Mouse (Mus musculus) embryonic facial prominence, embryonic 10.5 days (tissue): ENCODE results near the gene Get4. TPM values are rescaled to one million over a fixed set of nuclear protein-coding genes. Genes with fewer than 3 reads are reported as not detected.

Experiments
- DNase-seq: peaks from one replicate; pipeline ENCODE4 v3.0.0-alpha.2; 2017; ENCODE audit warnings: low spot score
- H3K27ac ChIP-seq: fragments of 300-500 bp; sonication (generic); replicated peaks from 2 replicates; pipeline ENCODE4 v1.5.1; 2016; ENCODE audit warnings: mild to moderate bottlenecking
- H3K27me3 ChIP-seq: fragments of 300-500 bp; sonication (generic); replicated peaks from 2 replicates; pipeline ENCODE4 v1.6.1; 2016; ENCODE audit warnings: low read depth, mild to moderate bottlenecking; ENCODE audit not compliant: poor library complexity, severe bottlenecking
- H3K36me3 ChIP-seq: fragments of 300-500 bp; sonication (generic); replicated peaks from 2 replicates; pipeline ENCODE4 v1.6.1; 2016; ENCODE audit warnings: mild to moderate bottlenecking, moderate library complexity
- H3K4me1 ChIP-seq: fragments of 300-500 bp; sonication (generic); 2 replicates; pipeline ENCODE4 v1.6.1; 2016
- H3K4me3 ChIP-seq: fragments of 300-500 bp; sonication (generic); 2 replicates; pipeline ENCODE4 v1.5.1; 2016; ENCODE audit warnings: mild to moderate bottlenecking, moderate library complexity
- H3K9me3 ChIP-seq: fragments of 300-500 bp; sonication (generic); 2 replicates; pipeline ENCODE4 v1.6.1; 2016; ENCODE audit warnings: mild to moderate bottlenecking
- WGBS: fragments of 180-500 bp; shearing (Covaris S2); methylation state at CpG from one replicate; pipeline ENCODE4 v1.1.7; 2016; 5-methylcytosine and 5-hydroxymethylcytosine counted together
- polyA plus RNA-seq: library from polyadenylated mRNA; unstranded; fragments of >200 nt; fragmentation: Nextera tagmentation; extraction: Ambion mirVana; gene quantifications from 2 replicates; pipeline ENCODE4 v1.2.1, GENCODE M21; 2016

Gene Get4
- polyA plus RNA-seq, 1 experiment from 2014 or later, result 188 TPM

- no peaks in the 10 kb centered on the region for H3K9me3 ChIP-seq
- H3K27ac ChIP-seq, result no peak overlapping the region
- peaks cover 78% of the 10 kb centered on the region for H3K36me3 ChIP-seq
- peaks cover 17% of the 10 kb centered on the region for H3K4me1 ChIP-seq
- H3K4me3 ChIP-seq, result no peak overlapping the region
- H3K27me3 ChIP-seq, result no peaks in the 10 kb centered on the region
- no peak for DNase-seq
- 92% methylated on average over 4 of the region's 4 CpGs for WGBS
Measured at GRCm38 (mm10) chr5:139267661-139268060, 15.5 kb downstream of the Get4 start.

GRCm38 (mm10) chr5:139270806-139271521, 18.8 kb downstream of the Get4 start:
- WGBS, result 74% methylated on average over 16 of the region's 16 CpGs
- peaks cover 45% of the 10 kb centered on the region for H3K36me3 ChIP-seq
- no peak for DNase-seq
- H3K9me3 ChIP-seq, result no peaks in the 10 kb centered on the region
- H3K4me3 ChIP-seq, result no peak overlapping the region
- H3K4me1 ChIP-seq, result peaks cover 28% of the 10 kb centered on the region
- no peaks in the 10 kb centered on the region for H3K27me3 ChIP-seq
- H3K27ac ChIP-seq, result no peak overlapping the region

GRCm38 (mm10) chr5:139271994-139272554, 19.9 kb downstream of the Get4 start:
- DNase-seq, result no peak
- H3K9me3 ChIP-seq, result no peaks in the 10 kb centered on the region
- H3K36me3 ChIP-seq, result peaks cover 33% of the 10 kb centered on the region
- H3K27ac ChIP-seq, result peak overlapping the region; percentile 4; the same call in 1 of the 2 replicates
- H3K27me3 ChIP-seq, result no peaks in the 10 kb centered on the region
- peaks cover 28% of the 10 kb centered on the region for H3K4me1 ChIP-seq
- 46% methylated on average over 8 of the region's 8 CpGs for WGBS
- no peak overlapping the region for H3K4me3 ChIP-seq

- Histone ChIP-seq H3K36me3 (no peaks in the 10 kb centered on the region), H3K9me3 (no peaks in the 10 kb centered on the region), H3K4me1 (peaks cover 15% of the 10 kb centered on the region), H3K27me3 (peaks cover 8% of the 10 kb centered on the region), H3K4me3 (no peak overlapping the region), H3K27ac (no peak overlapping the region)
- WGBS, result 86% methylated on average over 8 of the region's 8 CpGs
- no peak for DNase-seq
Measured at GRCm38 (mm10) chr5:139277287-139277686, 25.2 kb downstream of the Get4 start.

GRCm38 (mm10) chr5:139281373-139282112, 29.4 kb downstream of the Get4 start:
- H3K9me3 ChIP-seq, result no peaks in the 10 kb centered on the region
- H3K36me3 ChIP-seq, result no peaks in the 10 kb centered on the region
- no peak overlapping the region for H3K4me3 ChIP-seq
- WGBS, result 65% methylated on average over 10 of the region's 11 CpGs
- DNase-seq, result no peak
- H3K4me1 ChIP-seq, result peaks cover 22% of the 10 kb centered on the region
- H3K27ac ChIP-seq, result no peak overlapping the region
- peaks cover 8% of the 10 kb centered on the region for H3K27me3 ChIP-seq

DNA sequence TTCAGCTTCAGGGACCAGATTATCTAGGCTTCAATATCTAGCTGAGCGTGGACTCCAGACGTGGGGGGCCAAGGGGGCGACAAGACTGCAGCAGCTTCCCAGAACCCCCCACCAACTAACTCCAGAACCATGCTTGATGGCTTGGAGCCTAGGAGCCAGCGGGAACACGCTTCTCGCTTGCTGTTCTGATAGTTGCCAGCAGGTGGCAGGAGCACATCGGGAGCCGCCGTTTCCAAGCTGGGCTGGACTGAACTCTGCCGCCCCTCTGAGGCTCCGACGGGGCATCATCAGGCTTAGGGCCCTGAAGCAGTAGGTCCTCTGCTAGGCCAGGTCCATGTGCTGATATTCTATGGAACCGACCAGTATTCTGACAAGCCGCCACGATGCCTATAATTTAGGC, 30.1 kb downstream of the Get4 start:
- no peak overlapping the region for H3K4me3 ChIP-seq
- H3K27ac ChIP-seq, result no peak overlapping the region; the same call in 1 of the 2 replicates
- peaks cover 8% of the 10 kb centered on the region for H3K27me3 ChIP-seq
- 6% methylated on average over 15 of the region's 15 CpGs for WGBS
- DNase-seq, result peak; percentile 85
- peaks cover 28% of the 10 kb centered on the region for H3K4me1 ChIP-seq
- no peaks in the 10 kb centered on the region for H3K9me3 ChIP-seq
- H3K36me3 ChIP-seq, result no peaks in the 10 kb centered on the region

- H3K9me3 ChIP-seq, result no peaks in the 10 kb centered on the region
- peaks cover 8% of the 10 kb centered on the region for H3K27me3 ChIP-seq
- H3K4me1 ChIP-seq, result peaks cover 28% of the 10 kb centered on the region
- H3K27ac ChIP-seq, result no peak overlapping the region
- no peak for DNase-seq
- no peak overlapping the region for H3K4me3 ChIP-seq
- WGBS, result 94% methylated on average over 14 of the region's 14 CpGs
- no peaks in the 10 kb centered on the region for H3K36me3 ChIP-seq
Measured at GRCm38 (mm10) chr5:139283460-139284180, 31.5 kb downstream of the Get4 start.

DNA sequence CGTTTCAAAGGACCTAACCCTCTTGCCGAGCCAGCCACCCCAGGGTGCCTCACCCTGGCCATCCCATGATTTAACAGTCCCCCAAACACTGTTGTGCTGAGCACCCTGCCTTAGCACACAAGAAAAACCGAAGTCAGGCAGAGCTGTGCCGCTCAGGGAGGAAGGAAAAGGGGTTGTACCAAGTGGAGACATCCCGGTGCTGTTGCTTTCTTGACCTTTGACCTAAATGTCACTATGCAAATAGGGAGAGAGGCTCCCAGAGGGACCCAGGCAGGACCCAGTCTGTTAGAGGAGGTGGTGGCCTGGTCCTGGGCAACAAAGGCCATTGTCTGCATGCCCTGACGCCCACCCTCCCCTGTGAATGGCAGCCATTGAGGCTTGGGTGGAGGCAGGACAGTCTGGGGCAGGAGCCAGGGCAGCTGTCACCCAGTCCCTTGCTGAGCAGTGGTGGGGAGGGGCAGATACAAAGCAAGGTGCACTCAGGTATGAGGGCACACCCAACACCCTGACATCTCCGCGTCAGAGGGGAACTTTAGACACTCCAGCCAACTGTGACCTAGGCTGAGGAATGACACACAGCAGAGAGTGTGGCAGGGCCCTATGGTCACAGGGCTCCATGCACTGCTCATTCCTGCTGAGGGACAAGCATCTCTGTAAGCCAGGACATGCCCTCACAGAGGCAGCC, 33.4 kb downstream of the Get4 start:
- no peak for DNase-seq
- peaks cover 8% of the 10 kb centered on the region for H3K27me3 ChIP-seq
- no peak overlapping the region for H3K4me3 ChIP-seq
- H3K36me3 ChIP-seq, result no peaks in the 10 kb centered on the region
- WGBS, result 47% methylated on average over 8 of the region's 8 CpGs
- peaks cover 28% of the 10 kb centered on the region for H3K4me1 ChIP-seq
- H3K27ac ChIP-seq, result 0 out of 2 replicates have a peak overlapping the region, but pooled peaks have one; percentile 30
- H3K9me3 ChIP-seq, result no peaks in the 10 kb centered on the region

GRCm38 (mm10) chr5:139286142-139286941, 34.2 kb downstream of the Get4 start:
- H3K4me3 ChIP-seq, result no peak overlapping the region
- DNase-seq, result no peak
- WGBS, result 71% methylated on average over 14 of the region's 14 CpGs

DNA sequence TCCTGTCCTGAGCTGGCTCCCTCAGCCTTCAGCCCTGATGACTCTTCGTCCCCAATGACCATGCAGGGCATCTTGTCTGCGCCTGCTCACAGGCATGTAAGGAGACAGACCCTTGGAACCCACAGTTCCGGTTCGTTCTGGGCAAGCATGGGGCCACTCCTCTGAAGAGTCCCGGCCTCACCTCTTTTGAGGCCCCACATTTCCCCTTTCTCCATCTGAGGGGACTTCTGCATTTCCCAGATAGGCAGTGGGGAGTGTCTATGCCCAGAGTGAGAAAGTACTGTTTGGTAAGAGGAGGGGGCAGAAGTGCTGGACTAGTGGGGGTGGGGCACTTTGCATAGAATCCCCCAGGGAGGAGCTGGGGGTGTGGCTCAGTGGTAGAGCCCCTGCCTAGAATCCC, 35.0 kb downstream of the Get4 start:
- Histone ChIP-seq H3K9me3 (no peaks in the 10 kb centered on the region), H3K4me3 (no peak overlapping the region), H3K27ac (no peak overlapping the region; the same call in 1 of the 2 replicates), H3K4me1 (peaks cover 28% of the 10 kb centered on the region), H3K27me3 (no peaks in the 10 kb centered on the region), H3K36me3 (no peaks in the 10 kb centered on the region)
- 91% methylated on average over 5 of the region's 5 CpGs for WGBS
- no peak for DNase-seq

More at GRCm38 (mm10) chr5:139286142-139286941, 34.2 kb downstream of the Get4 start:
- Histone ChIP-seq H3K27ac (no peak overlapping the region; the same call in none of the 2 replicates), H3K27me3 (peaks cover 4% of the 10 kb centered on the region; the same call in 1 of the 2 replicates), H3K36me3 (no peaks in the 10 kb centered on the region), H3K9me3 (no peaks in the 10 kb centered on the region), H3K4me1 (peaks cover 28% of the 10 kb centered on the region)

DNA sequence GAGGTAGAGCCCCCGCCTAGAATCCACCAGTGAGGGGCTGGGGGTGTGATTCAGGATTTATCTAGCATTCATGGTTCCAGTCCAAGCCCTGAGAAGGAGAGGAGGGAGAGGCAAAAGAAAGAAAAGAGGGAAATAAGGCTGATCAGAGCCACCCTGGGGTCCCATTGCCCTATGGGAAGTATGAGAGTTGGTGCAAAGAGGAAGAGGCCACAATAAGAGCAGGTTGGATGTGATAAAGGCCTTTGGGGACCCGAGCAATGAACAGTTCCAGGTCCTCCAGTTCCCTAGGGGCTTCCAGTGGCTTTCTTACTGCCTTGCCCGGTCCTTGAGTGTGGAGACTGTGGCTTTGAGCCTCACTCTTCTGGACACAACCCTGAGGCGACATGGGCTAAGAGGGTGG, 35.7 kb downstream of the Get4 start:
- Histone ChIP-seq H3K4me1 (peaks cover 24% of the 10 kb centered on the region), H3K9me3 (no peaks in the 10 kb centered on the region), H3K4me3 (no peak overlapping the region), H3K27ac (no peak overlapping the region), H3K36me3 (no peaks in the 10 kb centered on the region), H3K27me3 (no peaks in the 10 kb centered on the region)
- WGBS, result 83% methylated on average over 4 of the region's 4 CpGs
- no peak for DNase-seq
